ENCODE assay signal across 19 mouse cellular contexts in genomic region chr5:38689186-38689585, GRCm38 (mm10). TPM values are rescaled to one million over a fixed set of nuclear protein-coding genes. Genes with fewer than 3 reads are reported as not detected.
DNase-seq lines count a peak whose midpoint lies in the region; ATAC-seq and TF ChIP-seq lines count a peak whose summit lies in the region.
"Had no signal": no experiment of that assay in that cellular context is flagged by ENCODE, and none has a peak within 500 bp of the region (broad histone marks: within the 10 kb centered on the region; RNA-seq: fewer than 3 reads in every experiment).

No protein-coding gene starts in this region.

- 0 out of 2 replicates have a peak, but pooled peaks cover 2% of the 10 kb centered on the region for H3K36me3 ChIP-seq in E14TG2a.4 (ENCODE audit: insufficient read depth, low read length)
- H3K36me3 ChIP-seq: embryonic facial prominence, embryonic 10.5 days; embryonic facial prominence, embryonic 12.5 days; forebrain, embryonic 15.5 days; G1E had no signal

- H3K4me1 ChIP-seq in E14TG2a.4 (replicated peaks; ENCODE audit: low read depth, low read length), result peaks cover 78% of the 10 kb centered on the region
- H3K4me1 ChIP-seq: embryonic facial prominence, embryonic 12.5 days; forebrain, embryonic 13.5 days had no signal

- H3K27me3 ChIP-seq in E14TG2a.4 (ENCODE audit: insufficient read depth, low read length), result peaks cover 18% of the 10 kb centered on the region
- H3K27me3 ChIP-seq: embryonic facial prominence, embryonic 12.5 days; forebrain, embryonic 13.5 days; forebrain, embryonic 15.5 days had no signal

- peak; percentile 11 for DNase-seq in adrenal gland, postnatal 14 days
- no peak for DNase-seq in adrenal gland, postnatal 36 days
- DNase-seq in adipocyte (ENCODE audit: low spot score), result peak; percentile 64
- DNase-seq: adrenal gland, adult 2 months; cerebellum, adult 11 months; cerebellum, adult 2 months; cerebellum, adult 9-10 months; cerebellum, postnatal 10 days; cerebellum, postnatal 25 days; forebrain, postnatal 0 days had no signal

- peak overlapping the region; percentile 17; the same call in 1 of the 2 replicates for H3K4me3 ChIP-seq in E14TG2a.4 (replicated peaks; ENCODE audit: low read length)
- H3K4me3 ChIP-seq: embryonic facial prominence, embryonic 10.5 days; embryonic facial prominence, embryonic 12.5 days; forebrain, embryonic 13.5 days; forebrain, embryonic 15.5 days had no signal

- no peak for TF ChIP-seq CTCF in E14TG2a.4 (conservative IDR thresholded peaks at IDR 0.05; ENCODE audit: low read length)

- ATAC-seq in monocyte, adult 5-6 weeks (replicated peaks; ENCODE audit: insufficient number of reproducible peaks, low FRiP score, low TSS enrichment, poor library complexity, severe bottlenecking), result no peak
- ATAC-seq: activated CD4-positive, CD25-positive, alpha-beta regulatory T cell, adult 4 months; forebrain, embryonic 13.5 days; forebrain, embryonic 15.5 days; forebrain, postnatal 0 days; Patski had no signal

- peaks cover 4% of the 10 kb centered on the region for H3K9me3 ChIP-seq in E14TG2a.4 (ENCODE audit: low read length)
- H3K9me3 ChIP-seq: embryonic facial prominence, embryonic 10.5 days; embryonic facial prominence, embryonic 12.5 days; forebrain, embryonic 13.5 days; forebrain, embryonic 15.5 days had no signal

RNA-seq across cellular contexts. Expression of gene Zfp518b, which starts 4.6 kb away (rescaled TPM):
- total RNA-seq in adrenal gland, postnatal 14 days (2021), result 5.9 and 7.1 TPM in 2 replicates
- 1 to 10 TPM; 6.3 to 6.5 TPM for total RNA-seq in adrenal gland, postnatal 36 days (2021)
- 1.0 to 4.7 TPM (median 2.3 TPM) in 3 replicates for total RNA-seq in monocyte, adult 5-6 weeks (2017)

Comparison
In these comparisons a context has a peak if more than half of its experiments do, and no peak if none do; other contexts are left out.
1. DNase-seq: peak in adrenal gland, postnatal 14 days (single experiment) and adipocyte (single experiment); none in adrenal gland, postnatal 36 days (0 of 2).